Mouse (Mus musculus): ENCODE data around the gene Atp10a. TPM values are rescaled to one million over a fixed set of nuclear protein-coding genes. Genes with fewer than 3 reads are reported as not detected.

Atp10a gene
- total RNA-seq, 2 experiments from 2014 or later = 12.4 to 18.5 TPM

GRCm38 (mm10) chr7:58733490-58733901 is 77.5 kb downstream of the Atp10a start:
- no peak for ATAC-seq (ENCODE audit: poor library complexity, severe bottlenecking)

- peak; percentile 24; the same call in 1 of the 2 replicates for ATAC-seq (ENCODE audit: poor library complexity, severe bottlenecking)
Measured at GRCm38 (mm10) chr7:58736841-58737547, 81.0 kb downstream of the Atp10a start.

- ATAC-seq (ENCODE audit: poor library complexity, severe bottlenecking) = no peak
Measured at GRCm38 (mm10) chr7:58740196-58740595, 84.2 kb downstream of the Atp10a start.

GRCm38 (mm10) chr7:58740842-58741241 is 84.9 kb downstream of the Atp10a start:
- ATAC-seq (ENCODE audit: poor library complexity, severe bottlenecking) = peak; percentile 69

GRCm38 (mm10) chr7:58742009-58742408 is 86.0 kb downstream of the Atp10a start:
- peak; percentile 37 for ATAC-seq (ENCODE audit: poor library complexity, severe bottlenecking)

GRCm38 (mm10) chr7:58742648-58743047 is 86.7 kb downstream of the Atp10a start:
- peak; percentile 59 for ATAC-seq (ENCODE audit: poor library complexity, severe bottlenecking)

- ATAC-seq (ENCODE audit: poor library complexity, severe bottlenecking) = peak; percentile 38
Measured at GRCm38 (mm10) chr7:58743362-58744320, 87.7 kb downstream of the Atp10a start.

- no peak for ATAC-seq (ENCODE audit: poor library complexity, severe bottlenecking)
Measured at GRCm38 (mm10) chr7:58746817-58747216, 90.9 kb downstream of the Atp10a start.

- ATAC-seq (ENCODE audit: poor library complexity, severe bottlenecking) = peak; percentile 93
Measured at GRCm38 (mm10) chr7:58749904-58750612, 94.1 kb downstream of the Atp10a start.

GRCm38 (mm10) chr7:58752041-58752440 is 96.1 kb downstream of the Atp10a start:
- ATAC-seq (ENCODE audit: poor library complexity, severe bottlenecking) = no peak

GRCm38 (mm10) chr7:58754076-58754475 is 98.1 kb downstream of the Atp10a start:
- no peak for ATAC-seq (ENCODE audit: poor library complexity, severe bottlenecking)

- ATAC-seq (ENCODE audit: poor library complexity, severe bottlenecking) = no peak
Measured at GRCm38 (mm10) chr7:58754536-58754935, 98.6 kb downstream of the Atp10a start.

- ATAC-seq (ENCODE audit: poor library complexity, severe bottlenecking) = no peak
Measured at GRCm38 (mm10) chr7:58755083-58755482, 99.1 kb downstream of the Atp10a start.

- ATAC-seq (ENCODE audit: poor library complexity, severe bottlenecking) = no peak
Measured at GRCm38 (mm10) chr7:58755846-58756245, 99.9 kb downstream of the Atp10a start.

GRCm38 (mm10) chr7:58757331-58757730 is 101.4 kb downstream of the Atp10a start:
- no peak for ATAC-seq (ENCODE audit: poor library complexity, severe bottlenecking)

GRCm38 (mm10) chr7:58758396-58758795 is 102.4 kb downstream of the Atp10a start:
- no peak for ATAC-seq (ENCODE audit: poor library complexity, severe bottlenecking)

- no peak for ATAC-seq (ENCODE audit: poor library complexity, severe bottlenecking)
Measured at GRCm38 (mm10) chr7:58759265-58759664, 103.3 kb downstream of the Atp10a start.

GRCm38 (mm10) chr7:58767257-58767656 is 111.3 kb downstream of the Atp10a start:
- no peak for ATAC-seq (ENCODE audit: poor library complexity, severe bottlenecking)

- ATAC-seq (ENCODE audit: poor library complexity, severe bottlenecking) = no peak
Measured at GRCm38 (mm10) chr7:58768253-58768652, 112.3 kb downstream of the Atp10a start.

GRCm38 (mm10) chr7:58770254-58770653 is 114.3 kb downstream of the Atp10a start:
- peak; percentile 80 for ATAC-seq (ENCODE audit: poor library complexity, severe bottlenecking)

Data from megakaryocyte, adult 5-6 weeks (primary cell).